Mouse (Mus musculus) induced T-regulatory cell, adult 2 months (primary cell): Measurements from ENCODE around the gene Il21r.

ENCODE experiments used
- DNase-seq: peaks from one replicate; pipeline ENCODE4 v3.0.0-alpha.2; 2012; ENCODE audit warnings: low read depth

Il21r gene

DNA sequence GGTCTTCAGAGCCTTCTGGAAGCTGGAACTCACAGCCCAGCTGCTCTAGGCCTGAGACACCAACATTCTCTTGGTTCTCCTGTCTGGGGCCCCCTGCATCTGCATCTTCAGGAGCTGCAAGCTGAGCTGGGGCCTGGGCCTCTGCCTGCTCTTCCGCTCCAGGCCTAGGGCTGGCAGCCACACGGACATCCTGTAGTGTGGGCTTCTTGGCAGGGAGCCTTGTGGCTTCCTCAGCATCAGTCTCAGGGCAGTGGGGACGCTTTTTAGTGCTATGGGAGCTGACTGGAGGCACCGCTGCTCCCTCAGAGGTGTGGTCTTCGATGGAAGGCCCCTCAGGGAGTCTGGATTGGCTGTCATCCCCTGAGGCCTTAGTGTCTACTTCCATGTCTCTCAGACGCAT is 40.7 kb downstream of the Il21r start:
- DNase-seq, result no peak

DNA sequence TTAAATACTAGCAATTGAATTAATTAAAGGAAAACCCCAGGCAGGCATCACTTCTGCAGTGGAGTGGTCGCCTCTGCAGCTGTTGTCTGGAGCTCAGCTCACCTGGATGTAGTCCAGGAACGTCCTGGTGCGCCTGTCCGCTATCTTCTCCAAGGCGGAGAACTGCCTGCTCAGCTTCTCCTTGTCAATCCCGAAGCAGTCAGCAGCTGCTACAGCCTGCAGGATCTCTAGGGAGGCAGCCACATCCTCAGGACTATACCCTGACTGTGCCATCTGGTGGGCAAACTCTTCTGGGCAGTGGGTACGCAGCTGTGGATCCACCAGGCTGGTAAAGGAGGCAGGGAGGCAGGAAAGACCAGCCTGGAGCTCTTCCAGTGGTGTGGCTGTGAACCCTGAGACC is 42.2 kb downstream of the Il21r start:
- DNase-seq, result no peak

DNA sequence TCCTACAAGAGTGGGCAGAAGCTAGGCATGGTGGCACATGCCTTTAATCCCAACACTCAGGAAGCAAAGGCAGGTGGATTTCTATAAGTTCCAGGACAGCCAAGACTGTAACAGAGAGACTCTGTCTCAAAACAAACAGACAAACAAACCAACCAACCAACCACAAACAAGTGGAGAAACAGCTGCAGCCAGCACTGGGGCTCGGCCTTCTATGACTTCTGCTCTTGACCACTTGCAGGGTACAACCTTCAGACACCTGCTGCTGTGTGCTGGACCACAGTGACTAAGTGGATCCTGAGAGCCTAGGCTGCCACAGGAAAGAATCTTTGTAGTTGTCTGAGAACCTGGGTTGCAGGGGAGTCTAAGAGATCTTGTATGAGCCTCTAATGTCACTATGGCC is 45.8 kb downstream of the Il21r start:
- no peak for DNase-seq

DNA sequence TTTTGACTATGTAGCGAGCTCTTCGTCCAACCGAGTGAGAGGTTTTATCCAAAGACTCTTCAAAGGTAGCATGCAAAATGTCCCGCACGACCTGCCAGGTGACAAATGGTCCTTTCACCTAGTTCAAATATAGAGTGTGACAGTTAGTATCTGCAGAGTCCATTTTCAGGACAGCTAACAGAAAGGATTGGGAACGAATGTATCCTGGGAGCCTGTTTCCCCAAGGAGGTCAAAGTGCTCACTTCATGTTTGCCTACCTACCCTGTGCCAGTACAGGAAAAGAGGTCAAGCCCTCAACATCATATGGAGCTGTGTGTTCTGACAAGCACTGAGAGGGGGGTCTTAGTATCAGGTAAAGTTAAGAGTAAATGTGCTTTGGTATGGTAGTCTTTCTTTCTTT is 54.3 kb downstream of the Il21r start:
- DNase-seq, result no peak

DNA sequence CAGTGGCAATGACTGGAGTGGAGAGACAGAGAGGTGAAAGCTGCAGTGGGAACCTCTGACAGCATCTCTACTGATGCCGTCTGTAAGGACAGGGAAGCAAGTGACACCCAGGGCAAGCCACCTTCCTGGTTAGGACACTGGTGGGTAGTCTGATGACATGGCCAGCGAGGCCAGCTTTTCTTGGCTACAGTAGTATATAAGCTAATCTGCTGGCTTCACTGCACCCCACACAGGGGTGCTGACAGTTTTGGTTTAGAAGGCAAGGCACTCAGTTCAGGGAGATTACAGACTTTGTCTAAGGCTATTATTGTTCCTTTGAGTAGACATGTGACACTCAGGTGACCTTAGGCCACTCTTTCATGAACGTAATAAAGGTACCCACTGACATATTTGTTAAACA is 60.4 kb downstream of the Il21r start:
- no peak for DNase-seq

DNA sequence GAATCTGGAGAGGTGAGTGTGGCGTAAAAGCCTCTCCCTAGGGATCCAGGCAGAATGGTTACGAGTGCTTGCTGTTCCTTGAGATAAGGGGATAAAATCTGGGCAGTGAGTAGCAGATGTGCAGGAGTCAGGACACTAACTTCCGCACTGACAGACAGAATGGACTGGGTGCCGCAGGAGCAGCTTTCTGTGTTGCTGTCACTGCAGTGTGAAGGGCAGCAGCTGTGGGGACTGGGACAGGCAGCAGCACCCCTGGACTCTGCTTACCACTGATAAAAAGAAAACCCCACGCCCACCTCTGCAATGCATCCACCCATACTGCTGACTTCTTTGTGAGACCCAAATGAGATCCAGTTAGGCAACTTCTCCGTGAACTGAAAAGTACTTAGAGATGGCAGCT is 67.6 kb downstream of the Il21r start:
- no peak for DNase-seq

DNA sequence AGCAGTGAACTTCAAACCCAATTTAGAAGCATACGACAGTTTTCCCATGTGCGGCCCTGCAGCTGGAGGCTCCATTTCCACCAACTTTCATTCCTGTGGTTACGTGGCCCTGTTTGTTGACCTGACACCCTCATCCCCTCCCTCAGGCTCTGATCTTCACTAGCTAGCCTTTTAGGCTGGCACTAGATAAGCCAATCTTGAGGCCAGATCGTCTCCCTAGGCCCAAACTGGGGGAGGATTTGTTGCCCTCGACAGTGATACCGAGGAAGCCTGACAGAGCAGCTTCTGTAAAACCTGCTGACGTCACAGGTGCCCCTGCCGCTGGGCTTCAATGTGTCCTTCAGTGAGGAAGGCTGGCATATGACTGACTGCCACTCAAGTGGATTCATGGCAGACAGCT is 68.2 kb downstream of the Il21r start:
- no peak for DNase-seq

DNA sequence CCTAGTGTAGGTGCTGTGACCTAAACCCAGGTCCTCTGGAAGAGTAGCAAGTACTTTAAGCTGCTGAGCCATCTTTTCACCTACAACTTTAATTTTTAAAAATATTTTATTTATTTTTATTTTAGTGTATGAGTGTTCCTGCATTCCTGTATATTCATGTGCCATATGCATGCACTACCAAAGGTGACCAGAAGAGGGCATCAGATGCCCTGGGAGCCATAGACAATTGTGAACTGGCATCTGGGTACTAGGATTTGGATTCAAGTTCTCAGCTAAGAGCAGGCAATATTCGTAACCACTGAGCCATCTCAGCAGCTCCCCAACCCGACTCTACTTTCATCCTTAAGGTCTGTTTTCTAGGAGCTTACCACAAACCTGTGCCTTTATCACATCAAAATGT is 71.7 kb downstream of the Il21r start:
- peak; percentile 81 for DNase-seq

DNA sequence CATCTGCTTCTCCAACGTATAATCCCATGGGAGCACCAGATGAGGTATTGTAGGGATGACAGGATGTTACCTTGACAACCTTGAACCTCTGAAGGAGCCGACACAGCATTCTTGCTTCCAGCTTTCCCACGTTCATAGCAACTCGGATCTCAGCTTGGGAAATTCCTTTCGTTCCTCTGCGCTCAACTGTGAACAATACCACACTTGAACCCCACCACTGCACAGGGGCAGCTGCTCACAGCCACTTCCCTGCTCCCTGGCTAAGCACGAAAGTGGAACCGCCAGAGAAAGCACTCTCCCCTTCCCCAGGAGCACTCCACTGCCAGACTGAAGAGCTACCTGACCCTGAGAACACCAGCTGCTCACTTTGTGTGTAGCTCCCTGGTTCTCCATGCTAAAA is 75.5 kb downstream of the Il21r start:
- DNase-seq, result no peak

DNA sequence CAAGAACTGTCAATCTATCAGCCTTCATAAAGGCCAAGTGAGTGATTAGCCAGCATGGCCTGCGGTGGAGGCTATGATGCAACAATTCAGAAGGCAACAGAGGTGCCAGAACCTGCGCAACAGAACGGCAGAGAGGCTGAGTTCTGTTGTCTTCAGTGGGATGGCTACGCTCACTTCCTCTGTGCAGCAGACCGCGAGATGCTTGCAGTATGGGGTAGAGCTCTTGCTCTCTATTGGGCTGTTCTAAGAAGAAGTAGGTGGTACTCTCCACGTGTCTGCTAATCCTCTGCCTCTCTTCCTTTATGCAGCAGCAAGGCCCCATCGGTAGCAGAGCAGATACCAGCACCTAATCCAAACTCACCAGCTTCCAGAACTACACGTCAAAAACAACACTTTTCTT is 76.7 kb downstream of the Il21r start:
- DNase-seq, result no peak
